Mouse (Mus musculus): ENCODE data around the gene Serpinf1.

Serpinf1 gene

DNA sequence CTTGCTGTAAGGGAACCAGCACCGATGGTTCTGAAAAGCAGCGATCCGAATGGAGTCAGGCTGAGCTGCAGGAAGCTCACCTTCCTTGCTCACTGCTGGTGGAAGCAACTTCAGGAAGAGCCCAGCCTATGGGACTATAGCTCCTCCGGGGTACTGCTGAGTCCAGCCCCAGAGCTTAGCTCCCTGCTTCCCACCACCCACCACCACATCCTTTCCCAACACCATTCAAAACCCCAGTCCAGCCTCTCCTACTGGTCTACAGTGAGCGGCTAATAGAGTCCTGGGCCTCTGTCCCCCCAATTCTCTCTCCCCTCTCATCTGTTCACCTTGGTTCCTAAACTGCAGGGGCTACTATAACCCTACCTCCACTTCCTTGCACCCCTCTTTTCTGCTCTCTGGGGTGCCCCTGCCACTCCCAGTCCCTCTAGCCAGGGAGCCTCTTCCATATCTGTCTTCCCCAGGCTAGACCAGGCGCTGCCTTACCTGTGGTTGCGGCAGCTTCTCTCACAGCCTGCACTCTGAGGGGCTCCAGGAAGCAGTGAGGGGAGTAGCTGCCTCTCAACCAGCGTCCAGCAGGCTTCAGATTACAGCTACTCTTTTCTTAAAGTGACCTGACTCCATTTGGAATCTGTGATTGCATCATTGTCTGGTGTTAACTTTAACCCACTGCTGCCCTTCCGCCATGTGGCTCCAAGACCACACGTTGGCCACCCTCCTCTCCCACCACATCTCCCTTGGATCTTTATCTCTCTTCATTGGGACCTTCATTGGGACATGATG lies at the start of gene Serpinf1:
Serpinf1 (minus strand) TSS at position 689 of the 780 bp plus-strand sequence.
- no peak for DNase-seq (ENCODE audit: extremely low read depth, low read depth)

DNA sequence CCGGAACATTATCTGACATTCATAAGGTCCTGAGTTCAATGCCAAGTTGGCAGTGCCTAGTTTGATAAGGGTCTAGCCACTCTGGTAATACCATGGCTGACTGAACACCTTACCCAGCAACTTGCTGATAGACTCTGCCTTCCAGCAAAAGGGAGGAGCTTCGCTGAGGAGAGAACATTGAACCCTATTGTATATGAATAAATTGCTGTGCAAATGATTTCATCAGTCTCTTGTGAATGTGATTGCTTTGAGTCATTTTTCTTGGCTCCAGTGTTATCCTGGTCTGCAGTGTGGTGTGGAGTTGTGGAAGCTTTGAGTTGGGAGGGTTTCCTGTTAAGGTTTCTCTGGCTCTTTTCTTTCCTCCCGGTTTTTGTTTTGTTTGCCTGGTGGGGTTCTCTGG lies 48.2 kb upstream of the Serpinf1 start:
- DNase-seq (ENCODE audit: extremely low read depth, low read depth), result no peak

GRCm38 (mm10) chr11:75469261-75469660 lies 46.8 kb upstream of the Serpinf1 start:
- no peak for DNase-seq (ENCODE audit: extremely low read depth, low read depth)

DNA sequence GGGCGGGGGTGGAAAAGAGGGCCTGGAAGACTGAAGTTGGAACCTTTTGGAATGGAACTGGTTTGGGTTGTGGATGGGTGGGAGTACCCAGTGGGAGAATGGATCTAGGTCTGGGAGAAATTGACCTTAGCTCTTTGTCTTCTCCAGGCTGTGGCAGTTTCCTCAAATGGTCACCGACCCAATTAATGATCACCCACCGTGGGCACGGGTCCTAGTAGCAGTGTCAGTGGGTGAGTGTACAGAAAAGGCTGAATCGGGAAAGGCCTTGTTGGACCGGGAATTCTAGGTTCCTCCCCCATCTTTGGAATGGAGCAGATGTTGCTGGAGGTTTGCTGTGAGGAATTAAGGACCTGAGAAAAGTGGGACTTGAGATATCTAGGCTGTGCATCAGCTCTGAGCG lies 45.9 kb upstream of the Serpinf1 start:
- DNase-seq (ENCODE audit: extremely low read depth, low read depth), result no peak

- DNase-seq (ENCODE audit: extremely low read depth, low read depth), result no peak
Observed at GRCm38 (mm10) chr11:75467512-75468215, 45.2 kb upstream of the Serpinf1 start.

- no peak for DNase-seq (ENCODE audit: extremely low read depth, low read depth)
Observed at GRCm38 (mm10) chr11:75466731-75467505, 44.4 kb upstream of the Serpinf1 start.

DNA sequence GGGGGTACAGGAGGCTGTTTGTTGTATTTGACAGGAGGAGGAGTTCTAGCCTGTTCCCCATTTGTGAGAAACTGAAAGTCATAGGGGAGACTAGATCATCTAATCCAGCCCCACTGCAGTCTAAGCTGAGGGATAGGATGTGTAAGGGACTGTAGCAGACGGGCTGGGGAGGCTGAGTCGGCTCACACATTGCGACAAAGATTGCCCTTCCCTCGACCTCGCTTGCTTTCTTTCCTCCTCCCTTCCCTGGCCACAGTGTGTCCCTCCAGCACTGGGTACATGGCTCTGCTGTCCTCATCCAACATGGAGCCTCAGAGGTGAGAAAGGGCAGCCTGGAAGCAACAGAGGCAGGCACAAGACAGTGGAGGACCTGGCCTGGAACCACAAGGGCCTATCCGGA lies 42.5 kb upstream of the Serpinf1 start:
- DNase-seq (ENCODE audit: extremely low read depth, low read depth), result no peak

DNA sequence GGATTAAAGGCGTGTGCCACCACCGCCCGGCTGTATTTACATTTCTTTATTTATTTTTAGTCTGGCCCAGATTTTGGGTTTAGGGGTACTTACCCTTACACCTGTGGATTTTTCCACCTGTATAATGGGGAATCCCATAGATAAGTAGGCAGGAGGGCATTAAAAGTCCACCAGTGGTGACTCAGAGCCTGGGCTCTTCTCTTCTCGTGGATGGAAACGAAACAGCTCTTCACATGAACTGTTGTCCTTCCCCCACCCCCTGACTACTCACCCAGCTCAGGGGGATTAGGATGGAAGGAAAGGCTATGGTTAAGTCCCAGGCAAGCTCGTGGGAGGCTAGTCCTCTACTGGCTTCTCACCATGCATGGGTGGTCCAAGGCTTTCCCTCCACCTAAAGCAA lies 41.9 kb upstream of the Serpinf1 start:
- DNase-seq (ENCODE audit: extremely low read depth, low read depth), result no peak

GRCm38 (mm10) chr11:75463624-75464023 lies 41.1 kb upstream of the Serpinf1 start:
- DNase-seq (ENCODE audit: extremely low read depth, low read depth), result no peak

DNA sequence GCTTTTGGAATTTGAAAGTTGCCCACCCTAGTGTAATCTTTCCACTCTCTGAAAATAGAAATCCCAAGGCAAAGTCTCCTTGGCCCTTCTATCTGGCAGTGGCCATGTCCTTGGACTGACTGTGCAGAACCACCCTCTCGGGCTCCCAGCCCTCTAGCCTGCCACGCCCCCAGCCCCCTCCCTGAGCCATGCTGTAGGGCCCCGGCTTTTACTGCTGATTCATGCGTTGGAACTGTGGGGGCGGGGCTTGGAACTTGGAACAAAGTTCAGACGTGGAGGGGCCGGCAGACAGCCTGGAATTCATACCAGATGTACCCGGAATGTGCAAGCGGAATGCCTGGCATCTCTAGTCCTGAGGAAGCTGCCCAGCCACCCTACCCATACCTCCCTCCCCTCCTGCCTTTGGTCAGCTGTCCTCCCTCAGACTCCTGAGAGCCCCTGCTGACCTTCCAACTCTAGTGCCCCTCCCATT lies 40.4 kb upstream of the Serpinf1 start:
- peak; percentile 68 for DNase-seq (ENCODE audit: extremely low read depth, low read depth)

DNA sequence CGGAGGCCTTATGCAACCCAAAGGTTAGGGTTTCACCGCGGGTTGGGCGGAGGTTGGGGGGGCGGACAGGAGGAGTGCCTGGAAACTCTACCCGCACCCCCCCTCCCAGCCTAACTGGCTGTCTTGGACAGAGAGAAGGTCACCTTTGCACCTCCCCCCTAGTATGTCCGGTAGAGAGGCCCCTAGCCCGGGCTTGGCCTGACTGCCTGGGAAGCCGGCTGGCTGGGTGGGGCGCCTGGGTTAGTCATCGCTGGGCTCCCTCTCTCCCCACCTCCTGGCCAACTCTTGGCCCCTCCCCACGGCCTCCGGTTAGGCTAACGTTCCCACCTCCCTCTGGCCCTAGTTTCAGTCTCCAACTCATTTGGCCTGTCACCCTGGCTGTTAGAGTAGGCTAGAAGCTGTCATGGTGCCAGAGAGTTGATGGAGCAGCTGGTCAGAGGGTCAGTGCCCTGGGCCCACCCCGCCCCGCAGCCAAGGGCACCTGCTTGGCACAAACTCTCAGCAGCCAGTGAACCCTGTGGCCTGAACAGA lies 39.8 kb upstream of the Serpinf1 start:
- DNase-seq (ENCODE audit: extremely low read depth, low read depth), result peak; percentile 54

DNA sequence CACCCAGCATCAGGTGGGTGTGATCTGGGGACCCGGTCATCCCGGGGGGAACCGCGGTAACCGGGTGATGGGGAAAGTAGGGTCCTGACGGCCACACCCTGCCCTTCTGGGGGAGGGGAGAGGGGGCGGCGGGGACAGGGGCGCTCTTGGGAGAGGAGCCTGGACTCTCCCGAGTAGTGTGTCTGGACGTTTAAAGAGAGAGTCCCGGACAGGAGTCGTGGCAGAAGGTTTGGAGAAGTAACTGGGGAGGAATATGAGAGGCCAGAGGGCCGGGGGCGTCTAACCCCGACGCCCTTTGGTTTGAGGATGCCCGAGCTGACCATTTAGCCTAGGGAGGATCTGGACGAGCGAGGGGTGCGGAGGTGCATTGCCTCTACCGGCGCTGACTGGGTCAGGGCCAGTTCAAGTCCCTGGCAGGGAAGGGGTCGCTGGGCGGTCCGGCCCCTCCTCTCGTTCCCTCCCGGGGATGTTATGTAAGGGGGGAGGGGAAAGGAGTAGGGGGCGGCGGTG lies 39.3 kb upstream of the Serpinf1 start:
- no peak for DNase-seq (ENCODE audit: extremely low read depth, low read depth)

DNA sequence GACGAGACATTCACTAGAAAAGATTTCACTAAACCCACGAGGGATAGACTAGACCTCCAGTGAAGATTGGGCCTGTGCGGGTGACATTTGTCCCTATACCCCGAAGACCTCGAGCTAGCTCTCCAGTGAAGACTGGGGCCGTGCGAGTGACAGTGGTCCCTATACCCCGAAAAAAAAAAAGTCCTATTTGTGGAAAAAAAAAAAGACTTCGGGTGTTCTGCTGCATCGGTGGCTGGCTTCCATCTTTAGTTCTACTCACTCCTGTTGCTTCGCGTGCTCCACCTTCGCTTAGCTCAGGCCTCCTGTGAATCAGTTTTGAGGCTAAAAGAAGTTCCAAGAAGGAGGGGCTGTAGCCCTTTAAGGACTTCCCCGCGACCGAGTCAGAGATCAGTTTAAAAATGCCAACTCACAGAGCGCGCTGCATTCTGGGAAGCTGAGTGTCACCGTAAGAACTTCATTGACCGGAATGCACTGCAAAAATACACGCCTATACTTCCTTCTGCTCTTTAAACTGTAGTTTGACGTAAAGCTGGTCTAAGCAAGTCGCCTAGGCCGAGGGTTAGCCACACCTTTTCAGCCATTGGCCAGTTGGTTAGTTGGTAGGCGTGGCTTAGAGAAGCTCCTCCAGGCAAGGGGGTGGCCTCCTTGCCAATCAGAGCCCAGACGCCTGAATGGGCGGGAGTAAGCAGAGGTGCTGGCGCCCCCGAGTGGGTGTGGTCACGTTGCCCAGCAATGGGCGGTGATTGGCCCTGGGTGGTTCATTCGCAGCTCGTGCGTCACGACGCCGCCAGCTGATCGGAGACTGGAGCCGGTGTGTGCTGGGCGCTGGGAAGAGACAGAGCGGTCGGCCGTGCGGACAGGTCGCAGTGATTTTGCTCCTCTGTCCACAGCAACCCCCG lies 38.6 kb upstream of the Serpinf1 start, which contains the start of gene Tlcd2:
Tlcd2 (plus strand) TSS at position 872 of the 899 bp plus-strand sequence.
- DNase-seq (ENCODE audit: extremely low read depth, low read depth), result peak; percentile 100

GRCm38 (mm10) chr11:75460103-75460843 lies 37.8 kb upstream of the Serpinf1 start:
- DNase-seq (ENCODE audit: extremely low read depth, low read depth), result peak; percentile 97

GRCm38 (mm10) chr11:75459751-75460102 lies 37.2 kb upstream of the Serpinf1 start:
- no peak for DNase-seq (ENCODE audit: extremely low read depth, low read depth)

GRCm38 (mm10) chr11:75459141-75459711 lies 36.7 kb upstream of the Serpinf1 start:
- no peak for DNase-seq (ENCODE audit: extremely low read depth, low read depth)

DNA sequence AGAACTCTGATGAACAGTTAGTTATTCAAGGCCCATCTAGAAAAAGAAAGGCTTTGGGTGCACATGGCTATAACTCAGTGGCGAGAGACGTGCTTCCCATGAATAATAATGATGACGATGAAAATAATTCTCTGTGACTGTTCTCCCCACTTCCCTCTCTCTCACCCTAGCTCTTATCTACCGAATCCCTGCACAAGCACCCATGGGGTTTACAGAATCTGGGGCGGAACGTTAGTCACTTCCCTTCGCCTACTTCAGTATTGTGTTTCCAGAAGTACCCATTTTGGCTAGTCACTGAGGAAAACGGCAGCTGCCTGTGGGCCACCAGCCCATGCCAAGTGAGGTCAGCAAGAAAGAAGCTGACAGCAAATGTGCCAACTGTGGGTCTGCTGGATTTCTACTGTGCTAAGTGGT lies 36.1 kb upstream of the Serpinf1 start:
- DNase-seq (ENCODE audit: extremely low read depth, low read depth), result peak; percentile 89

- DNase-seq (ENCODE audit: extremely low read depth, low read depth), result no peak
Observed at GRCm38 (mm10) chr11:75458169-75458568, 35.7 kb upstream of the Serpinf1 start.

GRCm38 (mm10) chr11:75456440-75456871 lies 34.0 kb upstream of the Serpinf1 start:
- DNase-seq (ENCODE audit: extremely low read depth, low read depth), result no peak

Measured in MEL-GATA-1-ER (cell line).